In the genomic region with DNA sequence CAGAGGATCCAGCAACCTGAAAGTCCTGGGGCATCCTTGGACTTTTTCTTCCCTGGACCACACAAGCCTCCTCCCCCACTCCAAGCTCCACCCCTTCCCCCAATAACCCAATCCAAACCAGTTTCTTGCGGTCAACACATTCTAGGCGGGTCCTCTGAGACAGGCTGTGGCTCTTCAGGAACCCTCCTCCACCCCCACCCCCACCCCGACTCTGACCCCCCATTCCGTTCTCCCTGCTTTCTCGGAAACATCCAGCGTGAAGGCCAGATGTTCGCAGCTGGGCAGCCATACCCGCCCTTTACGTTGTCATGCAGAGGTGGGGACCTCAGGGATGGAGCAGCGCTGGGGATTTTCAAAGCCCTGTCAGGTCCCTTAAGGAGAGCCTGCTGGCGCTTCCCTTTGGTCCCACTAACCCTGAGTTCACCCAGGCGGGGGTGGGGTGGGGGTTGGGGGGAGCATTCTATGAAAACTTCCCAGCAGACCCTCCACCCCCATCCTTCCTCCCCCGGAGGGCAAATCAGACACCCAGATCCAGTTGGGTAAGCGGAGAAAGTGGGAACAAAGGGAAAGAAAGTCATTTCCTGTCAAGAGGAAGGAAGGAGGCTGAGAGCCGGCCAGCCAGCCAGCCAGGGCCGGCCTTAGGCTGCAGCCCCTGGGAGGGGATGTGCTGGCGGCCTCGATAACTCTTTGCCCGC, we compare ENCODE assay signal across 8 mouse cellular contexts. TPM values are rescaled to one million over a fixed set of nuclear protein-coding genes. Genes with fewer than 3 reads are reported as not detected.
DNase-seq lines count a peak whose midpoint lies in the region; ATAC-seq and TF ChIP-seq lines count a peak whose summit lies in the region.

No protein-coding gene starts in this region.

- WGBS in embryonic facial prominence, embryonic 14.5 days, result 2% methylated on average over 19 of the region's 19 CpGs
- under 1% methylated on average over 19 of the region's 19 CpGs for WGBS in hindbrain, embryonic 11.5 days
- 2% methylated on average over 19 of the region's 19 CpGs for WGBS in liver, embryonic 16.5 days (ENCODE audit: insufficient replicate concordance)

- peak overlapping the region; percentile 72 for H3K4me3 ChIP-seq in C2C12 (ENCODE audit: insufficient read depth, poor library complexity, severe bottlenecking)
- peak overlapping the region; percentile 67 for H3K4me3 ChIP-seq in embryonic facial prominence, embryonic 14.5 days (ENCODE audit: low read depth, low read length)
- peak overlapping the region; percentile 44 for H3K4me3 ChIP-seq in hindbrain, embryonic 11.5 days (ENCODE audit: low read depth, low read length)
- H3K4me3 ChIP-seq in liver, embryonic 16.5 days (ENCODE audit: low read depth, low read length), result no peak overlapping the region

- no peak for TF ChIP-seq CTCF in C2C12 (IDR thresholded peaks at IDR 0.05; ENCODE audit: control insufficient read depth, insufficient read depth, insufficient read length)

- H3K79me3 ChIP-seq in C2C12 (ENCODE audit: low read depth), result peaks cover 29% of the 10 kb centered on the region

- H3K4me1 ChIP-seq in embryonic facial prominence, embryonic 14.5 days (ENCODE audit: control insufficient read depth, insufficient read depth, low read length), result 0 out of 2 replicates have a peak, but pooled peaks cover 4% of the 10 kb centered on the region
- peaks cover 10% of the 10 kb centered on the region; the same call in 1 of the 2 replicates for H3K4me1 ChIP-seq in hindbrain, embryonic 11.5 days (replicated peaks; ENCODE audit: control insufficient read depth, insufficient read depth, low read length)
- H3K4me1 ChIP-seq in liver, embryonic 16.5 days (ENCODE audit: control insufficient read depth, low read depth, low read length), result no peaks in the 10 kb centered on the region; the same call in 1 of the 2 replicates

- peak; percentile 60 for DNase-seq in embryonic facial prominence, embryonic 14.5 days (ENCODE audit: low spot score)
- DNase-seq in hindbrain, embryonic 11.5 days (ENCODE audit: low spot score), result peak; percentile 48
- DNase-seq in retina, embryonic 14.5 days (ENCODE audit: low spot score), result peak; percentile 41
- DNase-seq in cerebellum, adult 11-12 months, result no peak
- no peak for DNase-seq in layer of hippocampus, postnatal 25 days (ENCODE audit: extremely low spot score in 1 of 2, low spot score in 1 of 2)
- no peak for DNase-seq in cerebellum, adult 9-11 months

- H3K9ac ChIP-seq in embryonic facial prominence, embryonic 14.5 days (ENCODE audit: low read depth, low read length), result peak overlapping the region; percentile 80
- peak overlapping the region; percentile 58 for H3K9ac ChIP-seq in hindbrain, embryonic 11.5 days (ENCODE audit: low read depth, low read length)
- H3K9ac ChIP-seq in liver, embryonic 16.5 days (ENCODE audit: low read depth, low read length), result no peak overlapping the region

- H3K4me2 ChIP-seq in embryonic facial prominence, embryonic 14.5 days (ENCODE audit: low read depth, low read length), result peak overlapping the region; percentile 94
- H3K4me2 ChIP-seq in hindbrain, embryonic 11.5 days (replicated peaks; ENCODE audit: low read depth, low read length), result peak overlapping the region; percentile 84
- H3K4me2 ChIP-seq in liver, embryonic 16.5 days (ENCODE audit: low read depth, low read length), result peak overlapping the region; percentile 2; the same call in 1 of the 2 replicates

- H3ac ChIP-seq in C2C12 (ENCODE audit: control insufficient read depth, insufficient read length, low read depth), result peak overlapping the region; percentile 79

- peaks cover 18% of the 10 kb centered on the region for H3K36me3 ChIP-seq in C2C12 (ENCODE audit: control insufficient read depth, insufficient read depth)
- H3K36me3 ChIP-seq in embryonic facial prominence, embryonic 14.5 days (ENCODE audit: control insufficient read depth, insufficient read depth, low read length), result peaks cover 16% of the 10 kb centered on the region
- no peaks in the 10 kb centered on the region for H3K36me3 ChIP-seq in hindbrain, embryonic 11.5 days (ENCODE audit: control insufficient read depth, insufficient read depth, low read length)
- no peaks in the 10 kb centered on the region for H3K36me3 ChIP-seq in liver, embryonic 16.5 days (ENCODE audit: control insufficient read depth, insufficient read depth)

- peak overlapping the region; percentile 73; the same call in 1 of the 2 replicates for H3K27ac ChIP-seq in embryonic facial prominence, embryonic 14.5 days (replicated peaks; ENCODE audit: low read depth, low read length)
- H3K27ac ChIP-seq in hindbrain, embryonic 11.5 days (ENCODE audit: low read depth, low read length), result no peak overlapping the region
- no peak overlapping the region for H3K27ac ChIP-seq in liver, embryonic 16.5 days (ENCODE audit: low read length)

- H3K9me3 ChIP-seq in embryonic facial prominence, embryonic 14.5 days (ENCODE audit: control insufficient read depth, low read length), result no peaks in the 10 kb centered on the region
- H3K9me3 ChIP-seq in hindbrain, embryonic 11.5 days (ENCODE audit: control insufficient read depth, low read length), result no peaks in the 10 kb centered on the region
- H3K9me3 ChIP-seq in liver, embryonic 16.5 days (replicated peaks; ENCODE audit: control insufficient read depth, low read length), result no peaks in the 10 kb centered on the region

- H3K79me2 ChIP-seq in C2C12 (ENCODE audit: control insufficient read depth, insufficient read depth), result peaks cover 47% of the 10 kb centered on the region

- peak; percentile 20; the same call in 1 of the 2 replicates for ATAC-seq in embryonic facial prominence, embryonic 14.5 days (ENCODE audit: low read depth)
- ATAC-seq in hindbrain, embryonic 11.5 days (ENCODE audit: low FRiP score), result no peak; the same call in 1 of the 2 replicates
- 0 out of 2 replicates have a peak, but pooled peaks have one; percentile 27 for ATAC-seq in liver, embryonic 16.5 days (ENCODE audit: low read depth)

- no peaks in the 10 kb centered on the region for H3K27me3 ChIP-seq in C2C12 (ENCODE audit: control insufficient read depth, insufficient read depth, insufficient read length)
- H3K27me3 ChIP-seq in embryonic facial prominence, embryonic 14.5 days (replicated peaks; ENCODE audit: control insufficient read depth, insufficient read depth, low read length), result no peaks in the 10 kb centered on the region
- peaks cover 5% of the 10 kb centered on the region; the same call in 1 of the 2 replicates for H3K27me3 ChIP-seq in hindbrain, embryonic 11.5 days (ENCODE audit: control insufficient read depth, insufficient read depth, low read length)
- H3K27me3 ChIP-seq in liver, embryonic 16.5 days (ENCODE audit: control insufficient read depth, insufficient read depth, low read depth, low read length), result peaks cover 35% of the 10 kb centered on the region

TF ChIP-seq in C2C12, 6 proteins besides CTCF, POLR2A, EP300 and RAD21:
- TF ChIP-seq FOSL1 (IDR thresholded peaks at IDR 0.05; ENCODE audit: insufficient read depth, low read length, poor library complexity, severe bottlenecking) (no peak), MYOD1 (IDR thresholded peaks at IDR 0.05; ENCODE audit: control insufficient read depth, insufficient read length, low read depth) (no peak), MYOG (IDR thresholded peaks at IDR 0.05; ENCODE audit: control insufficient read depth, extremely low read depth, insufficient read length) (no peak), USF1 (IDR thresholded peaks at IDR 0.05; ENCODE audit: low read depth) (no peak), MAX (IDR thresholded peaks at IDR 0.05) (no peak), CEBPB (IDR thresholded peaks at IDR 0.05; ENCODE audit: low read depth) (no peak)

RNA-seq across cellular contexts. Expression of gene Fblim1, which starts 7.5 kb away (rescaled TPM):
- polyA plus RNA-seq in C2C12 (2012; fragmentation: generic; extraction: Trizol), result 49.8 TPM
- 22.8 and 27.7 TPM in 2 replicates for polyA plus RNA-seq in embryonic facial prominence, embryonic 14.5 days (2014; fragmentation: Nextera tagmentation; extraction: Ambion mirVana)
- 29.1 and 31.1 TPM in 2 replicates for polyA plus RNA-seq in hindbrain, embryonic 11.5 days (2014; fragmentation: Nextera tagmentation; extraction: Ambion mirVana)
- polyA plus RNA-seq in liver, embryonic 16.5 days (2015; fragmentation: Nextera tagmentation; extraction: Ambion mirVana), result 1.5 and 2.3 TPM in 2 replicates
- 1 to 10 TPM; 1.3 to 1.5 TPM for total RNA-seq in layer of hippocampus, postnatal 25 days (2021)

RNA-seq across cellular contexts. Expression of gene Tmem82, which starts 20.1 kb away (rescaled TPM):
- polyA plus RNA-seq in C2C12 (2012; fragmentation: generic; extraction: Trizol), result not detected
- polyA plus RNA-seq in embryonic facial prominence, embryonic 14.5 days (2014; fragmentation: Nextera tagmentation; extraction: Ambion mirVana), result 0.17 and 0.41 TPM in 2 replicates
- polyA plus RNA-seq in hindbrain, embryonic 11.5 days (2014; fragmentation: Nextera tagmentation; extraction: Ambion mirVana), result 0.33 and 0.52 TPM in 2 replicates
- 4.5 and 5.3 TPM in 2 replicates for polyA plus RNA-seq in liver, embryonic 16.5 days (2015; fragmentation: Nextera tagmentation; extraction: Ambion mirVana)
- under 1 TPM; 0.44 to 0.45 TPM for total RNA-seq in layer of hippocampus, postnatal 25 days (2021)

RNA-seq across cellular contexts. Expression of gene Slc25a34, which starts 25.3 kb away (rescaled TPM):
- 0.13 TPM for polyA plus RNA-seq in C2C12 (2012; fragmentation: generic; extraction: Trizol)
- 0.08 TPM in 1 of 2 replicates, not detected in the other for polyA plus RNA-seq in embryonic facial prominence, embryonic 14.5 days (2014; fragmentation: Nextera tagmentation; extraction: Ambion mirVana)
- not detected in 2 replicates for polyA plus RNA-seq in hindbrain, embryonic 11.5 days (2014; fragmentation: Nextera tagmentation; extraction: Ambion mirVana)
- 0.08 and 0.14 TPM in 2 replicates for polyA plus RNA-seq in liver, embryonic 16.5 days (2015; fragmentation: Nextera tagmentation; extraction: Ambion mirVana)
- 1 to 10 TPM; 1.8 to 3.2 TPM for total RNA-seq in layer of hippocampus, postnatal 25 days (2021)

RNA-seq across cellular contexts. Expression of gene Spen, which starts 59.9 kb away (rescaled TPM):
- polyA plus RNA-seq in C2C12 (2012; fragmentation: generic; extraction: Trizol), result 12.1 TPM
- polyA plus RNA-seq in embryonic facial prominence, embryonic 14.5 days (2014; fragmentation: Nextera tagmentation; extraction: Ambion mirVana), result 9.4 and 12.5 TPM in 2 replicates
- polyA plus RNA-seq in hindbrain, embryonic 11.5 days (2014; fragmentation: Nextera tagmentation; extraction: Ambion mirVana), result 17.6 and 22.0 TPM in 2 replicates
- 2.9 and 3.3 TPM in 2 replicates for polyA plus RNA-seq in liver, embryonic 16.5 days (2015; fragmentation: Nextera tagmentation; extraction: Ambion mirVana)
- 10 to 100 TPM; 51.6 to 67.6 TPM for total RNA-seq in layer of hippocampus, postnatal 25 days (2021)

Comparison
In these comparisons a context has a peak if more than half of its experiments do, and no peak if none do; other contexts are left out.
1. DNase-seq: peak in embryonic facial prominence, embryonic 14.5 days (single experiment), hindbrain, embryonic 11.5 days (single experiment) and retina, embryonic 14.5 days (single experiment); none in cerebellum, adult 11-12 months (single experiment), layer of hippocampus, postnatal 25 days (0 of 2) and cerebellum, adult 9-11 months (single experiment).
2. H3K4me2 ChIP-seq: peak in every context shown above with its lines; median percentile 94 in embryonic facial prominence, embryonic 14.5 days; 84 in hindbrain, embryonic 11.5 days; 2 in liver, embryonic 16.5 days.